Mouse (Mus musculus) brain, adult 10 weeks (tissue): Measurements from ENCODE around the gene Six1. TPM values are rescaled to one million over a fixed set of nuclear protein-coding genes. Genes with fewer than 3 reads are reported as not detected.

Experiments
- polyA plus RNA-seq: library from polyadenylated mRNA; stranded (reverse); fragments of 350-450 nt; fragmentation: Illumina TruSeq; extraction: RNeasy Lipid Tissue Mini Kit (QIAGEN cat#74804); gene quantifications from one replicate; pipeline ENCODE4 v1.2.3, GENCODE M21; 2015; ENCODE audit warnings: low read depth, low replicate concordance

Six1 gene
- 0.13 TPM for polyA plus RNA-seq

GRCm38 (mm10) chr12:73053668-73054241, at the start of gene Six1:
TSS of gene Six1 (minus strand) at chr12:73053887.

Other genes with a start within 250 kb of the Six1 start
- gene Six6, start 114.0 kb downstream of the Six1 start, polyA plus RNA-seq: not detected
- gene 4930447C04Rik, start 113.1 kb downstream of the Six1 start, polyA plus RNA-seq: 33.2 TPM
- gene Six4, start 59.6 kb upstream of the Six1 start, polyA plus RNA-seq: 1.0 TPM
- gene Mnat1, start 69.8 kb upstream of the Six1 start, polyA plus RNA-seq: 19.2 TPM
- gene Trmt5, start 232.8 kb upstream of the Six1 start, polyA plus RNA-seq: 17.1 TPM
- 12.2 TPM for gene Slc38a6, start 232.9 kb upstream of the Six1 start, polyA plus RNA-seq